Mouse (Mus musculus) bone marrow, adult 2 months (tissue): Measurements from ENCODE around the gene Nrxn2.

ENCODE experiments used
- CTCF ChIP-seq: fragments of 200-500 bp; IDR thresholded peaks from 2 replicates; pipeline ENCODE4 v1.5.1; 2011; ENCODE audit warnings: low read length, control low read depth; ENCODE audit not compliant: control insufficient read depth, insufficient read depth
- POLR2A ChIP-seq: fragments of 200-500 bp; IDR thresholded peaks from 2 replicates; pipeline ENCODE4 v1.6.1; 2011; ENCODE audit warnings: low read depth, mild to moderate bottlenecking, control low read depth, low read length, borderline replicate concordance; ENCODE audit not compliant: control insufficient read depth

DNA sequence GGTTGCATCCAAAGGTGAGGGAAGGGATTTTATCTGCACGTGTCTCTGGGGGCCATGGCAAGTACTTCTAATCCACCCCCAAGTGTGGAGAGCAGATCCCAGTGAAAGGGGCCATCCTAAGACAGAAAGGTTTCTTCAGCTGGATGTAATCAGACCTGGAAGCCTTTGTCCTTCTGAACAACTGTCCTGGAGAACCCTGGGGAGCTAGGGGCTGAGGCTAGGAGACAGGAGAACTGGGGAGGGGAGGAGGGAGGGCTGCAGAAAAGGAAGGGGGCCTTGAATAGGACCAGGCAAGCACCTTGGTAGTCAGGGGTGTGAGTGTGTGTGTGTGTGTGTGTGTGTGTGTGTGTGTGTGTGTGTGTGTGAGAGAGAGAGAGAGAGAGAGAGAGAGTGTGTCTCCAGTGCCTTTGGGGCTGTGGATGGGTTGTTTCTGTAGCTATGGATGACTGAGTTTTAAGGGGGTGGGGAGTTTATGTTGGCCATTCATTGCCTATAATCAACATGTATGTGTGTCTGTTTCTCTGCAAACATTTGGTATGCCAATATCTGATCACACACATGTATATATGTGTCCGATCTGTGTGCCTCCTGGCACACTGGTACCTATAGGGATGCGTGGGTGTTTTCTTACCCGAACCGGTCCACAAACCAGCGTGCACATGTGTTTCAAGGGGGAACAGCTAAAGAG, 78.1 kb downstream of the Nrxn2 start:
- no peak for TF ChIP-seq CTCF
- TF ChIP-seq POLR2A: no peak
